Mouse (Mus musculus) heart, embryonic 15.5 days (tissue): Measurements from ENCODE around the gene Sipa1l3. TPM values are rescaled to one million over a fixed set of nuclear protein-coding genes. Genes with fewer than 3 reads are reported as not detected.

ENCODE experiments used
- ATAC-seq: fragments of 200-750 bp; cut with Nextera tagmentation; replicated peaks from 2 replicates; pipeline ENCODE4 v1.8.0; 2017; ENCODE audit warnings: low read depth, moderate TSS enrichment; ENCODE audit not compliant: insufficient number of reproducible peaks, insufficient read depth, low FRiP score
- H3K27ac ChIP-seq: fragments of 300-500 bp; sonication (generic); 2 replicates; pipeline ENCODE4 v1.5.1; 2015; ENCODE audit warnings: mild to moderate bottlenecking, inconsistent platforms
- H3K27me3 ChIP-seq: fragments of 300-500 bp; sonication (generic); 2 replicates; pipeline ENCODE4 v1.6.1; 2015; ENCODE audit warnings: inconsistent platforms
- H3K36me3 ChIP-seq: fragments of 300-500 bp; sonication (generic); 2 replicates; pipeline ENCODE4 v1.6.1; 2015; ENCODE audit warnings: mild to moderate bottlenecking, inconsistent platforms
- H3K4me1 ChIP-seq: fragments of 300-500 bp; sonication (generic); replicated peaks from 2 replicates; pipeline ENCODE4 v1.6.1; 2015; ENCODE audit warnings: inconsistent platforms
- H3K4me2 ChIP-seq: fragments of 300-500 bp; sonication (generic); 2 replicates; pipeline ENCODE4 v1.6.1; 2015; ENCODE audit warnings: inconsistent platforms, mild to moderate bottlenecking, moderate library complexity
- H3K4me3 ChIP-seq: fragments of 300-500 bp; sonication (generic); 2 replicates; pipeline ENCODE4 v1.5.1; 2015; ENCODE audit warnings: mild to moderate bottlenecking, inconsistent platforms
- H3K9ac ChIP-seq: fragments of 300-500 bp; sonication (generic); 2 replicates; pipeline ENCODE4 v1.6.1; 2015; ENCODE audit warnings: mild to moderate bottlenecking, inconsistent platforms
- H3K9me3 ChIP-seq: fragments of 300-500 bp; sonication (generic); replicated peaks from 2 replicates; pipeline ENCODE4 v1.6.1; 2016; ENCODE audit warnings: inconsistent platforms
- WGBS: fragments of 180-500 bp; shearing (Covaris S2); methylation state at CpG from one replicate; pipeline ENCODE4 v1.1.7; 2015; ENCODE audit warnings: mixed read lengths; 5-methylcytosine and 5-hydroxymethylcytosine counted together
- polyA plus RNA-seq: library from polyadenylated mRNA; unstranded; fragments of >200 nt; fragmentation: Nextera tagmentation; extraction: Ambion mirVana; gene quantifications from 2 replicates; pipeline ENCODE4 v1.2.1, GENCODE M21; 2015

Gene Sipa1l3
- polyA plus RNA-seq, 1 experiment from 2014 or later, result 2.2 TPM

GRCm38 (mm10) chr7:29327087-29327486 lies 191.4 kb downstream of the Sipa1l3 start:
- Histone ChIP-seq H3K9me3 (no peaks in the 10 kb centered on the region), H3K4me3 (no peak overlapping the region), H3K27ac (no peak overlapping the region), H3K9ac (no peak overlapping the region), H3K36me3 (no peaks in the 10 kb centered on the region), H3K4me1 (no peaks in the 10 kb centered on the region), H3K4me2 (no peak overlapping the region), H3K27me3 (no peaks in the 10 kb centered on the region)
- no peak for ATAC-seq
- WGBS, result 74% methylated on average over 6 of the region's 6 CpGs

GRCm38 (mm10) chr7:29319337-29320307 lies 198.8 kb downstream of the Sipa1l3 start:
- WGBS, result 13% methylated on average over 19 of the region's 19 CpGs
- H3K9me3 ChIP-seq, result no peaks in the 10 kb centered on the region
- no peak for ATAC-seq
- peaks cover 38% of the 10 kb centered on the region for H3K27me3 ChIP-seq
- no peaks in the 10 kb centered on the region for H3K36me3 ChIP-seq
- H3K27ac ChIP-seq, result 0 out of 2 replicates have a peak overlapping the region, but pooled peaks have one; percentile 10
- peaks cover 31% of the 10 kb centered on the region for H3K4me1 ChIP-seq
- peak overlapping the region; percentile 43 for H3K4me2 ChIP-seq
- no peak overlapping the region for H3K9ac ChIP-seq
- H3K4me3 ChIP-seq, result peak overlapping the region; percentile 18; the same call in 1 of the 2 replicates

GRCm38 (mm10) chr7:29318115-29318911 lies 200.1 kb downstream of the Sipa1l3 start:
- Histone ChIP-seq H3K36me3 (no peaks in the 10 kb centered on the region), H3K4me1 (peaks cover 31% of the 10 kb centered on the region), H3K27me3 (peaks cover 44% of the 10 kb centered on the region), H3K9ac (no peak overlapping the region), H3K4me2 (peak overlapping the region; percentile 43), H3K9me3 (no peaks in the 10 kb centered on the region), H3K4me3 (peak overlapping the region; percentile 18; the same call in 1 of the 2 replicates), H3K27ac (peak overlapping the region; percentile 23)
- no peak for ATAC-seq
- 4% methylated on average over 18 of the region's 18 CpGs for WGBS

GRCm38 (mm10) chr7:29317558-29317957 lies 200.9 kb downstream of the Sipa1l3 start:
- 0% methylated on average over 2 of the region's 2 CpGs for WGBS
- Histone ChIP-seq H3K27ac (peak overlapping the region; percentile 23; the same call in 1 of the 2 replicates), H3K4me2 (peak overlapping the region; percentile 43), H3K9ac (no peak overlapping the region), H3K4me1 (peaks cover 31% of the 10 kb centered on the region), H3K9me3 (no peaks in the 10 kb centered on the region), H3K4me3 (no peak overlapping the region), H3K27me3 (peaks cover 50% of the 10 kb centered on the region), H3K36me3 (no peaks in the 10 kb centered on the region)
- ATAC-seq, result peak; percentile 41; the same call in 1 of the 2 replicates

GRCm38 (mm10) chr7:29316976-29317375 lies 201.5 kb downstream of the Sipa1l3 start:
- no peak; the same call in 1 of the 2 replicates for ATAC-seq
- no peak overlapping the region for H3K4me3 ChIP-seq
- no peak overlapping the region for H3K9ac ChIP-seq

GRCm38 (mm10) chr7:29316137-29316734 lies 202.2 kb downstream of the Sipa1l3 start:
- Histone ChIP-seq H3K4me1 (peaks cover 31% of the 10 kb centered on the region), H3K9me3 (no peaks in the 10 kb centered on the region), H3K9ac (no peak overlapping the region), H3K4me2 (no peak overlapping the region), H3K36me3 (no peaks in the 10 kb centered on the region), H3K27me3 (peaks cover 53% of the 10 kb centered on the region), H3K4me3 (no peak overlapping the region), H3K27ac (no peak overlapping the region)
- 53% methylated on average over 17 of the region's 17 CpGs for WGBS
- no peak for ATAC-seq

More at GRCm38 (mm10) chr7:29316976-29317375, 201.5 kb downstream of the Sipa1l3 start:
- Histone ChIP-seq H3K9me3 (no peaks in the 10 kb centered on the region), H3K27me3 (peaks cover 51% of the 10 kb centered on the region), H3K27ac (peak overlapping the region; percentile 23; the same call in 1 of the 2 replicates), H3K4me2 (peak overlapping the region; percentile 43), H3K4me1 (peaks cover 31% of the 10 kb centered on the region), H3K36me3 (no peaks in the 10 kb centered on the region)
- 19% methylated on average over 9 of the region's 10 CpGs for WGBS

GRCm38 (mm10) chr7:29314844-29315628 lies 203.4 kb downstream of the Sipa1l3 start:
- ATAC-seq, result no peak
- H3K9ac ChIP-seq, result no peak overlapping the region
- H3K4me3 ChIP-seq, result no peak overlapping the region
- H3K4me1 ChIP-seq, result peaks cover 31% of the 10 kb centered on the region
- H3K27ac ChIP-seq, result no peak overlapping the region
- H3K36me3 ChIP-seq, result no peaks in the 10 kb centered on the region
- peaks cover 59% of the 10 kb centered on the region for H3K27me3 ChIP-seq
- H3K4me2 ChIP-seq, result no peak overlapping the region
- H3K9me3 ChIP-seq, result no peaks in the 10 kb centered on the region
- WGBS, result 65% methylated on average over 13 of the region's 13 CpGs

GRCm38 (mm10) chr7:29313572-29314261 lies 204.7 kb downstream of the Sipa1l3 start:
- no peak for ATAC-seq
- H3K9ac ChIP-seq, result no peak overlapping the region
- no peak overlapping the region for H3K4me3 ChIP-seq
- H3K27me3 ChIP-seq, result peaks cover 64% of the 10 kb centered on the region
- WGBS, result 56% methylated on average over 9 of the region's 9 CpGs
- H3K4me1 ChIP-seq, result peaks cover 34% of the 10 kb centered on the region
- H3K9me3 ChIP-seq, result no peaks in the 10 kb centered on the region
- H3K36me3 ChIP-seq, result no peaks in the 10 kb centered on the region
- no peak overlapping the region for H3K27ac ChIP-seq
- no peak overlapping the region for H3K4me2 ChIP-seq

- Histone ChIP-seq H3K36me3 (no peaks in the 10 kb centered on the region), H3K27ac (no peak overlapping the region), H3K9me3 (no peaks in the 10 kb centered on the region), H3K4me3 (no peak overlapping the region), H3K4me1 (peaks cover 30% of the 10 kb centered on the region), H3K27me3 (peaks cover 64% of the 10 kb centered on the region), H3K9ac (no peak overlapping the region), H3K4me2 (no peak overlapping the region)
- WGBS, result 42% methylated on average over 9 of the region's 9 CpGs
- ATAC-seq, result no peak
Measured at GRCm38 (mm10) chr7:29313051-29313450, 205.4 kb downstream of the Sipa1l3 start.

GRCm38 (mm10) chr7:29309749-29310148 lies 208.7 kb downstream of the Sipa1l3 start:
- peak overlapping the region; percentile 90 for H3K4me2 ChIP-seq
- H3K27ac ChIP-seq, result no peak overlapping the region
- H3K4me3 ChIP-seq, result peak overlapping the region; percentile 51
- peaks cover 72% of the 10 kb centered on the region for H3K27me3 ChIP-seq
- H3K36me3 ChIP-seq, result no peaks in the 10 kb centered on the region
- 5% methylated on average over 5 of the region's 5 CpGs for WGBS
- peak overlapping the region; percentile 54 for H3K9ac ChIP-seq
- peaks cover 31% of the 10 kb centered on the region for H3K4me1 ChIP-seq
- no peak for ATAC-seq
- no peaks in the 10 kb centered on the region for H3K9me3 ChIP-seq
